Mouse (Mus musculus): Measurements from ENCODE around the gene Gm5148.

Gm5148 gene

GRCm38 (mm10) chr3:37737407-37737806, 13.1 kb upstream of the Gm5148 start:
- DNase-seq, result peak in 1 of 2 experiments; percentile 15

GRCm38 (mm10) chr3:37735166-37735565, 10.9 kb upstream of the Gm5148 start:
- no peak for DNase-seq

DNA sequence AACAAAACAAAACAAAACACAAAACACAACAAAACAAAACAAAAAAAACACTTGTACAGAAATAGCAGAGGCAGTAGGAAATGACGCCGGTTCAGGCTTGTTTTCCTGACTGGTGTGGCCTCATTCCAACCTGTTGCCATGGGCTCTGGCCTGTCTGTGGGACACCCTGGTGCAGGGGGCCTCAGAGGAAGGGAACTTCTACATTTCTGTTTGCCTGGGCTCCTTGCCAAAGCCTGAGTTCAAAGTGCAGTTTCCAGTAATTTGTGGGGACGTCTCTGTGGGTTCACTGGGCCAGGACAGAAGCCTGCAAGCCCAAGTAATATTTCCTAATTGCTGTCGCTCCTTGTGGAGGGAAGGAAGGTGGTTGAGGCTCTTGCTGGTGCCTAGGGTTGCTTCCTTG, 4.9 kb upstream of the Gm5148 start:
- DNase-seq, result no peak

GRCm38 (mm10) chr3:37728112-37729100, 4.1 kb upstream of the Gm5148 start:
- no peak for DNase-seq

GRCm38 (mm10) chr3:37727392-37727791, 3.1 kb upstream of the Gm5148 start:
- no peak for DNase-seq

DNA sequence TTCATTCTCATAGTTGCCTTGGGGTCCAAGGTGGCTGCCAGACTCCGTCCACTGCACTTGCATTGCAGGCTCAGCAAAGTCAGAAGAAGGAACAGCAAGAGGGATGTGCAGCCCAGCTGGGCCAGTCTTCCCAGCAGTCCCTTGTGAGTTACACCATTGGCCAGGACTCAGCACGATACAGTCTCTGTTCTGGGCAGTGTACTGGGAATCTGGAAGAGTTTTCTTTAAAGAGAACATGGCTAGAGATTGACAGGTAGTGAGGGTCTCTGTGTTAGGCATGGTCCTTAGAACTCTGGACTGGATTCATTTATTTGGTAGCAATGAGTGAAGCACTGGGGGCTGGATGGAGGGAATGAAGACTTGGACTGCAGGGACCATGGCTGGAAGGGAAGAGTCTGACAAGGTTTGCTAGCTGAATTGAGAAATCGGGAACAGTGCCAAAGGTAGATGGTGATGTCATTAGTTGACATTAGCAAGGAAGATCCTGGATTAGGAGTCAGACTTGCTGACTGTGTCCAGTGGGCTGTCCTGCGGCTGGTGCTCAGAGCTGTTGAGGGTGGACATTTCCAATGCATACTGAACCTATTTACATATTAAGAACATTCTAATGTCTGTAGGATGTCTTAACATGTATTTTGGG, 2.3 kb upstream of the Gm5148 start:
- DNase-seq, result no peak

DNA sequence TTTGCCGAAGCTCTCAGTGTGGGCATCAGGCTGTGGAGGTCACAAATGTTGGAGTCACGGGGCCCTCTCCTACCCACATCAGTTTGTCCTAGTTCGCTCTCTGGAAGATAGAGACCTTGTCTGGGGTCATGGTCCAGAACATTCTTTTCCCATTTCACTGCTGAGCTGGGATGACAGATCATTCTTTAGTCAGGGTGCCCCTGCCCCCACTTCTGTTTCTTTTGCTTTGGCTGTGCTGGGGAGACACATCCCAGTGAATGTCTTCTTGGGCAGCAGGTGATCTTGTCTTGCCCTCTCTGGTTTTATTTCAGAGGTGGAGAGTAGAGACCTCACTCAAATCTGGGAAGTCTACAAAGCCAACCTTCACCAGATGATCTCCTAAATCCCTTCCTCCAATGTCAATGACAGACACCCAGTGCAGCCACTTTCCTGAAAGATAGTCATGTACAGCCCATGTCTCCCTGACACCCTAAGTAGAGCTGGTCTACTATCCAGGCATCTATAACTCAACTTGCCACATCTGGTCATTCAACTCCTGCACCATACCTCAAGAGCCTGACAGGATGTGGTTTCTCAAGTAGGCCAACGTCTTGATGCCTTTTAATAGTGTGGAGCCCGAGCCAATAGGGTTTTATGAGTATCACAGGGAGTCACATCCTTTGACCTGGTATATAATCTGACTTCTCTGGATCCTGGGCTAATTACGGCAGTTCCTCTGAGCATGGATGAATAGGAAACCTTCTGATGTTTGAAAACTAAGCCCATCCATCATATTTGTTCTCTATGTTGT, 851 bp upstream of the Gm5148 start:
- no peak for DNase-seq

DNA sequence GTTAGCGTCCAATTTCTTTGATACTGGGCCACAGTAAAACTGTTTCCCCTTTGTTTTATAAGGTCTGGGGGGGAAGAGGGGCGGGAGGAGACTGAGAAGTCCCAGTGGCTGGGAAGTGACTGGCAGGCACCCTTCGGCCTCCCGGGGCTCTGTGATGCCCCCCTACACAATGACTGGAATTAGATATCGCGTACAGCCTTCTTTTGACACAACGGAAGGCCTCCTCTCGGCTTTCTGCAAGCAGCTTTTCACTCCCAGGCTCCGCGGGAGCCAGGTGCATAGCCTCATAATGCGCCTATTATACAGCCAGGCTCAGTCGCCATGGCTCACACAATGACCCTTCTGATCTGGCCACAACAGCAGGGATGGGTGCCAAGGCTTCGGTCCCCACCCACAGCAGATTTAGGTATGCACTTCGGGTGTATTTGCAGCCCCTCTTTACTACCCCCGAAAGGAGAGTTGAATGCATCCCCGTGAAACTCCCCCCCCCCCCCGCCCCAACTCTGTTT, 574 bp downstream of the Gm5148 start:
- DNase-seq, result no peak

DNA sequence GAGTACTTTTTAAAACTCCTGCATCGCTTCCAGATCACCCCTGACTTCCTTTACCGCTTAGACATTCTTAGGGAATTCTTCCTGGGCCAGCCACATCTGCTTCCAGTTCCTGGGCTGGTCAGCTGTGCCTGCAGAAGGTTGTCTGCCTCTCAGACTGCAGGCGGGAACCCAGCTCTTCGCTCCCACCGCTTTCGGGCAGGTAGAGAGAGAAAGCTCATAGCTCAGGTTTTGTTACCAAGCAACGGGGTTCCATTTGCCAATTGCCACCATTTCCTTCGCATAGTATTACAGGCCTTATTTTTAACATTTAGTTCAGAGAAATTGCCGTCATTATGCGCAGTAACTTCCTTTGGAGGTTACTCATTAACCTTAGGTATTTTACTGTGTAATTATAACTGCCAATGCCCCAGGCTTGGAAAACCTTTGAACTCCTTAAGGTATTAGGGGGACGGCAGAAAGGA, 1.2 kb downstream of the Gm5148 start:
- no peak for DNase-seq

DNA sequence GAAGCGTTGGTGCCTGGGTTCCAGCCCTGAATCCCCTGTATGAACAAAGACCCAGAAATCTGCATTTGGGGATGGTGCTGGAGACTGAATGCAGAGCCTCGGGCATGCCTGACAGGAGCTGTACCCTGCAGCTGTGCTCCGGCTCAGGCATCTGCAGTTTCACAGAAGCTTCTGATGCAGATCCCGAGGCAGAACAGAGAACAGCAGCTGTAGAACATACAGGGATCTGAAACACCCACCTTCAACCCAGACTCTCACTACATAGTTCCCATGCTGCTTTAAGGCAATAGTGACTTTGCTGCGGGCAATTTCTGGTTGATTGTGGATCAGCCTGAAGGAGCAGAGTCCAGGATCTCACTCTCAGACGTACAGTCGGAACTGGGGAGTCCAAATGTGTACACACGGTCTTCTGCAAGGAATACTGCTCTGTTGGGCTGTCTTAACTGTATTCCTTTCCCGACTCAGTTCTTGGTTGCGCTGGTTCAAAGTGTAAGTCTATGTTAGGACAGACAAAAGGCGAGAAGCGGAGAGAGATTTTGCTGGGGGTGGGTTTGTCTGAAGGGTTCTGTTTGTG, 1.7 kb downstream of the Gm5148 start:
- no peak for DNase-seq

DNA sequence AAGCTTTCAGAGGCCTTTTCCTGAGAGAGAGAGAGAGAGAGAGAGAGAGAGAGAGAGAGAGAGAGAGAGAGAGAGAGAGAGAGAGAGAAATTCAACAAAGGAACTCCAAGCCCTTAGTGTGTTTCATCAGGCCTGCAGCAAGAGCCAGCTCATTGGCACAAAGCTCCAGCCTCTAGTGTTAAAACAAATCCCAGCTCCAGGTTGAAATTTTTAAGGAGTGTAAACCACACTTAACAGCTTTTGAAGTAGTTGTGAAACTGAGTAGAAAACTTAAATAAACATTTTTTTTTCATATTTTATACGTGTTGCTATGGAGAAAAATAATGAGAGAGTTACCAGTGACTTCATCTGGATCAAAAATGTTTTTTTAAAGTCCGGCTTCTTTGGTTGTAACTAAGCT, 7.3 kb downstream of the Gm5148 start:
- DNase-seq, result no peak

GRCm38 (mm10) chr3:37715734-37716133, 8.6 kb downstream of the Gm5148 start:
- no peak for DNase-seq

DNA sequence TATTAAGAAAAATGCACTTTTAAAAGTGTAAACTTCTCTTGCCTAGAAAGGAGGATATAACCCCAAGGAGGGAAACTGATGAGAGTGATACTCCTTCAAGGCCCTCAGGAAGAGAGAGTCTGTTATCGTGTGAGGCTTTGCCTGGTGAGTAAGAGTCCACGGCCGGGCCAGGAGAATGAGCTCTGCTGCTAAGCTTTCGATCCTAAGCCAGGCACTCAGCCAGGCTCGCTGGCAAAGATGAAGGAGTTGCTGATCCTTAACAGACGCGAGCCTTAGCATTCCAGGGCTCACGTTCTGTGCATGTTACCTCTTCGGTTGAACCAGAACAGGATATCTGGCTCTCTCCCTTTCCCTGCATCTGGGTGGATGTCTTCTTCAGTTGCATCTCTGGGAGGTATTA, 11.8 kb downstream of the Gm5148 start:
- peak; percentile 68 to 71 for DNase-seq

- no peak for DNase-seq
These were observed 12.7 kb downstream of the Gm5148 start for GRCm38 (mm10) chr3:37711639-37712038.

DNA sequence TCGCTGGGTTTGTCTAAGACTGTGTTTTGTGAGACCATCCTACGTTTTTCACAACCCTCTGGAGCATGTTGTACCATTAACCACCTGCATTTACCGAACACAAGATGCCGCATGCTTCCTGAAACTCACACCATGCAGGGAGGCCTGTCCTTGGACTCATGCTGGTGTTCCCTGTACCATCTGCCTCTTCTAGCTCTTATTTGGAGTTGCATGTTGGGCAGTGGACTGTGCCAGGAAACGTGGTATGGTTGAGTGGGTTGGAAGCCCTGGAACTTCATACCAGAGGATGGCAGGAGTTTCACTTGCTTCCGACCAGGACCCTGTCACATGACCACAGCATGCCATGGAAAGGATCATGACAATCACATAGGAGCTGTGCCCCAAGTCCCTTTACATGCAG, 16.5 kb downstream of the Gm5148 start:
- peak in 1 of 2 experiments; percentile 31 for DNase-seq

DNA sequence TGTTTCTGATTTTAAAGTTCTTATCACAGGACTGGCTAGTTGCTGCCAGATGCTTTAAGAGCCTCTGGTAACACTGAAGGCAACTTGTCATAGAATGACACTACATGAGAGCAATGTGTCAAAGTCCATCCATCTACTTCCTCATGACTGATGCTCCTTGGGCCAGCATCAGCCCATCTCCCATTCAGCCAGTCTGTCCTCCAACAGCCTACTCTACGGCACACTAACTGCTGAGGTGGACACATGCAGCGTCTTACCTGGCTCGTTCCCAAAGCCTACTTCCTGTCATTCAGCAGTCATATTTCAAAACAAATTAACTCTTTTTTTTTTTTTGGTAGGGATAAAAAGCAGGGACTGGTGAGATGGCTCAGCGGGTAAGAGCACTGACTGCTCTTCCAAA, 17.9 kb downstream of the Gm5148 start:
- no peak for DNase-seq

- DNase-seq, result no peak
These were observed 18.9 kb downstream of the Gm5148 start for GRCm38 (mm10) chr3:37705436-37705835.

- DNase-seq, result no peak
These were observed 19.5 kb downstream of the Gm5148 start for GRCm38 (mm10) chr3:37704701-37705279.

DNA sequence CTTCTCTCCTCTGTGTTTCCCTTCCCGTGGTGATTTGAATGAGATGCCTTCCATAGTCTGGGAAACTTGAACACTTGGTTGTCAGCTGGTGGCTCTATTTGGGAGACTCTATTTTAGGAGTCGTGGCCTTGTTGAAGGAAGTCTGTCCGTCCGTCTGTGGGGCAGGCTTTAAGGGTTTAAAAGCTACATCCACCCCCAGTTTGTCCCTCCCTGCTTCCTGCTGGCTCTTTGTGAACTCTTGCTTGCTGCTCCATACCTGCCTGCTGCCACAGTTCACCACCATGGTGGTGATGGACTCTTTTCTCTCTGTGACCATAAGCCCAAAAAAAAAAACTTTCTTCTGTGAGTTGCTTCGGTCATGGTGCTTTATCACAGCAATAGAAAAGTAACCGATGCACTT, 21.2 kb downstream of the Gm5148 start:
- DNase-seq, result no peak

GRCm38 (mm10) chr3:37693552-37693951, 30.7 kb downstream of the Gm5148 start:
- no peak for DNase-seq

DNA sequence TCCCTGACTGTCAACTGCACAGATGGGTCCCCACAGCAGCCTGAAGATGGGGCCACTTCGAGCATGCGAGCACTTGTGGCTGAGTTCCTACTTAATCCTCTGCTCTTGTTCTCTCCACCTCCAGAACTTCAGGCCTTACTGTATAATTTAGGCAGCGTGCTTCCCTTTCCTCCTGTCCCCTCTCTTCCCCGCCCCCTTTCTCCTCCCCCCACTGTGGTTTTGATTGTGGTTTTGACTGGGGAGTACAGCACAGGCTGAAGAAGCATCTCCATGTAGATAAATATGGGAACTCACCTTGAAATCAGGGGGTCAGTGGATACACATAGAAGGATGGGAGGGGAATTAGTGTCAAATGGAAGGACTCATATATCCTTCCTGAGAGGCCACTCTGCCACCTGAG, 31.3 kb downstream of the Gm5148 start:
- no peak for DNase-seq

All from cerebellum, postnatal 36 days (tissue).